Mouse (Mus musculus): ENCODE measurements at regions not wholly inside any gene's neighbourhood (a gene's known extent, or its start where the extent isn't known, plus 50 kb on each side); places are given as distances from the start of the nearest gene placed in this dataset.

DNA sequence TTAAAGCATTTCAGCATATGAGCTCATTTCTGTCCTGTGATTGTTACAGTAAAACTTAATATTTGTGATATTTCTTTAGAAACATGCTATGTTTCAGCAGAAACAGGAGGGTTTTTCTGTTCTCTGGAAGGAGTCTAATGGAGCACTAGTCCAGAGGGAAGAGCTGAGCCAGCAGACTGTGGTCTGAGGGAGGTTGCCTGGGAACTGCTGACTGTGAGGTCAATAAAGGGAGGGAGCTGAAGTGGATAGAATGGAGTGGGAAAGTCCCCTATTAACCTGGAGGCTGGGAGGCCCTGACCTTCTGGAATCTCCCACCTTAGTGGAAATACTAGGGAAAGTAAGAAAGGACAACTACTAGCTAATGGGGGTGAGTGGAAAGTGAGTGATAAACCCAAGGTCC lies 129.5 kb downstream of the Ogfrl1 start:
- TF ChIP-seq CTCF (IDR thresholded peaks at IDR 0.05; ENCODE audit: borderline replicate concordance, extremely low read depth, insufficient read depth, insufficient read length) = no peak
- no peak for TF ChIP-seq POLR2A (IDR thresholded peaks at IDR 0.05; ENCODE audit: borderline replicate concordance, extremely low read depth, insufficient read depth, insufficient read length, poor library complexity, severe bottlenecking)

Data from brain, embryonic 14.5 days (tissue).